Comparison of ENCODE assay signal across 20 mouse cellular contexts in genomic region chr3:153485176-153485575, GRCm38 (mm10).
DNase-seq lines count a peak whose midpoint lies in the region; ATAC-seq and TF ChIP-seq lines count a peak whose summit lies in the region.
"Had no signal": no experiment of that assay in that cellular context is flagged by ENCODE, and none has a peak within 500 bp of the region (broad histone marks: within the 10 kb centered on the region; RNA-seq: fewer than 3 reads in every experiment).

No protein-coding gene starts in this region.

- no peak overlapping the region for H3K4me2 ChIP-seq in forebrain, postnatal 0 days (ENCODE audit: low read depth)
- H3K4me2 ChIP-seq in forebrain, embryonic 14.5 days (ENCODE audit: low read length): no peak overlapping the region
- H3K4me2 ChIP-seq in midbrain, embryonic 11.5 days: no peak overlapping the region
- H3K4me2 ChIP-seq in midbrain, embryonic 16.5 days (ENCODE audit: low read length): no peak overlapping the region
- H3K4me2 ChIP-seq: embryonic facial prominence, embryonic 12.5 days; embryonic facial prominence, embryonic 15.5 days; heart, embryonic 11.5 days; hindbrain, embryonic 12.5 days had no signal

- peaks cover 20% of the 10 kb centered on the region; the same call in 1 of the 2 replicates for H3K4me1 ChIP-seq in forebrain, postnatal 0 days (ENCODE audit: insufficient read depth)
- peaks cover 3% of the 10 kb centered on the region; the same call in 1 of the 2 replicates for H3K4me1 ChIP-seq in forebrain, embryonic 14.5 days (ENCODE audit: control insufficient read depth, insufficient read depth, low read length)
- H3K4me1 ChIP-seq in heart, embryonic 10.5 days: peaks cover 10% of the 10 kb centered on the region
- no peaks in the 10 kb centered on the region for H3K4me1 ChIP-seq in midbrain, embryonic 11.5 days (ENCODE audit: control insufficient read depth, insufficient read depth, low read length)
- 0 out of 2 replicates have a peak, but pooled peaks cover 3% of the 10 kb centered on the region for H3K4me1 ChIP-seq in midbrain, embryonic 16.5 days (ENCODE audit: control insufficient read depth, insufficient read depth, low read length)
- H3K4me1 ChIP-seq: embryonic facial prominence, embryonic 15.5 days had no signal

- DNase-seq in forebrain, postnatal 0 days: no peak
- DNase-seq in forebrain, embryonic 14.5 days (ENCODE audit: low spot score): no peak
- DNase-seq in heart, embryonic 10.5 days (ENCODE audit: low spot score): peak; percentile 54
- no peak for DNase-seq in heart, postnatal 10 days
- no peak for DNase-seq in layer of hippocampus, adult 2 months (ENCODE audit: low spot score in 2 of 2)
- DNase-seq in layer of hippocampus, adult 9-11 months: no peak
- DNase-seq in midbrain, embryonic 11.5 days (ENCODE audit: low spot score, missing footprints): peak; percentile 57
- DNase-seq: B cell, adult 2 months; gastrocnemius, adult 2 months; gastrocnemius, postnatal 25 days had no signal

- H3K27me3 ChIP-seq in forebrain, postnatal 0 days (ENCODE audit: insufficient read depth, low read length): no peaks in the 10 kb centered on the region
- no peaks in the 10 kb centered on the region for H3K27me3 ChIP-seq in forebrain, embryonic 14.5 days (replicated peaks; ENCODE audit: control insufficient read depth, insufficient read depth, low read length)
- H3K27me3 ChIP-seq in heart, embryonic 10.5 days (ENCODE audit: insufficient read depth, poor library complexity, severe bottlenecking): no peaks in the 10 kb centered on the region
- H3K27me3 ChIP-seq in midbrain, embryonic 11.5 days (ENCODE audit: control insufficient read depth, insufficient read depth, low read length): no peaks in the 10 kb centered on the region
- H3K27me3 ChIP-seq in midbrain, embryonic 16.5 days (ENCODE audit: control insufficient read depth, insufficient read depth, low read depth, low read length): no peaks in the 10 kb centered on the region
- H3K27me3 ChIP-seq: CH12.LX; embryonic facial prominence, embryonic 12.5 days; embryonic facial prominence, embryonic 15.5 days; hindbrain, embryonic 12.5 days; Patski had no signal

- 81% methylated on average over 5 of the region's 5 CpGs for whole genome bisulfite sequencing in forebrain, postnatal 0 days
- WGBS in forebrain, embryonic 14.5 days: 87% methylated on average over 5 of the region's 5 CpGs
- 74% methylated on average over 5 of the region's 5 CpGs for whole genome bisulfite sequencing in heart, embryonic 10.5 days
- 88% methylated on average over 5 of the region's 5 CpGs for WGBS in midbrain, embryonic 11.5 days
- 82% methylated on average over 5 of the region's 5 CpGs for WGBS in midbrain, embryonic 16.5 days

- H3K9ac ChIP-seq in forebrain, postnatal 0 days: no peak overlapping the region
- H3K9ac ChIP-seq in forebrain, embryonic 14.5 days (ENCODE audit: low read length): no peak overlapping the region
- no peak overlapping the region for H3K9ac ChIP-seq in midbrain, embryonic 11.5 days (ENCODE audit: low read length)
- H3K9ac ChIP-seq in midbrain, embryonic 16.5 days (ENCODE audit: low read depth, low read length): no peak overlapping the region
- H3K9ac ChIP-seq: embryonic facial prominence, embryonic 12.5 days; embryonic facial prominence, embryonic 15.5 days; hindbrain, embryonic 12.5 days had no signal

- no peaks in the 10 kb centered on the region for H3K36me3 ChIP-seq in forebrain, postnatal 0 days (ENCODE audit: insufficient read depth)
- H3K36me3 ChIP-seq in forebrain, embryonic 14.5 days (ENCODE audit: control insufficient read depth, insufficient read depth, low read length): no peaks in the 10 kb centered on the region
- no peaks in the 10 kb centered on the region; the same call in 1 of the 2 replicates for H3K36me3 ChIP-seq in heart, embryonic 10.5 days
- no peaks in the 10 kb centered on the region for H3K36me3 ChIP-seq in midbrain, embryonic 11.5 days (ENCODE audit: control insufficient read depth, insufficient read depth, low read length)
- no peaks in the 10 kb centered on the region for H3K36me3 ChIP-seq in midbrain, embryonic 16.5 days (ENCODE audit: control insufficient read depth, insufficient read depth, low read length)
- H3K36me3 ChIP-seq: embryonic facial prominence, embryonic 12.5 days; embryonic facial prominence, embryonic 15.5 days; hindbrain, embryonic 12.5 days had no signal

- H3K4me3 ChIP-seq in forebrain, postnatal 0 days (ENCODE audit: low read depth, low read length): no peak overlapping the region
- H3K4me3 ChIP-seq in forebrain, embryonic 14.5 days (ENCODE audit: low read depth, low read length): no peak overlapping the region
- H3K4me3 ChIP-seq in heart, embryonic 10.5 days: no peak overlapping the region
- H3K4me3 ChIP-seq in layer of hippocampus, adult 2 months: no peak overlapping the region
- no peak overlapping the region for H3K4me3 ChIP-seq in midbrain, embryonic 11.5 days (ENCODE audit: low read depth, low read length)
- no peak overlapping the region for H3K4me3 ChIP-seq in midbrain, embryonic 16.5 days (ENCODE audit: low read depth, low read length)
- H3K4me3 ChIP-seq: embryonic facial prominence, embryonic 12.5 days; embryonic facial prominence, embryonic 15.5 days; gastrocnemius, adult 2 months; heart, adult 2 months; hindbrain, embryonic 12.5 days had no signal

- H3K27ac ChIP-seq in forebrain, postnatal 0 days (ENCODE audit: low read depth, low read length): 0 out of 2 replicates have a peak overlapping the region, but pooled peaks have one; percentile 35
- H3K27ac ChIP-seq in forebrain, embryonic 14.5 days (ENCODE audit: low read depth, low read length): no peak overlapping the region
- H3K27ac ChIP-seq in heart, embryonic 10.5 days: no peak overlapping the region
- peak overlapping the region; percentile 72 for H3K27ac ChIP-seq in layer of hippocampus, adult 2 months
- no peak overlapping the region for H3K27ac ChIP-seq in midbrain, embryonic 11.5 days (ENCODE audit: low read depth, low read length)
- H3K27ac ChIP-seq in midbrain, embryonic 16.5 days (ENCODE audit: low read length): no peak overlapping the region
- H3K27ac ChIP-seq: embryonic facial prominence, embryonic 12.5 days; embryonic facial prominence, embryonic 15.5 days; gastrocnemius, adult 2 months; heart, adult 2 months; hindbrain, embryonic 12.5 days had no signal

- no peaks in the 10 kb centered on the region for H3K9me3 ChIP-seq in forebrain, postnatal 0 days (ENCODE audit: low read length)
- no peaks in the 10 kb centered on the region for H3K9me3 ChIP-seq in forebrain, embryonic 14.5 days (replicated peaks; ENCODE audit: control insufficient read depth, low read length)
- H3K9me3 ChIP-seq in heart, embryonic 10.5 days: no peaks in the 10 kb centered on the region
- H3K9me3 ChIP-seq in midbrain, embryonic 11.5 days (ENCODE audit: control insufficient read depth, low read length): no peaks in the 10 kb centered on the region
- H3K9me3 ChIP-seq in midbrain, embryonic 16.5 days (replicated peaks; ENCODE audit: control insufficient read depth, low read length, poor library complexity, severe bottlenecking): no peaks in the 10 kb centered on the region
- H3K9me3 ChIP-seq: embryonic facial prominence, embryonic 12.5 days; embryonic facial prominence, embryonic 15.5 days; G1E; hindbrain, embryonic 12.5 days had no signal

- no peak for TF ChIP-seq CTCF in forebrain, postnatal 0 days (IDR thresholded peaks at IDR 0.05; ENCODE audit: low read depth)
- no peak for TF ChIP-seq CTCF in layer of hippocampus, adult 2 months (conservative IDR thresholded peaks at IDR 0.05)

- intact Hi-C loops in heart, postnatal 10 days (cut with DNase I): no loop called here

- ATAC-seq in forebrain, postnatal 0 days: no peak
- ATAC-seq in forebrain, embryonic 14.5 days: no peak
- no peak for ATAC-seq in midbrain, embryonic 11.5 days (ENCODE audit: low FRiP score)
- ATAC-seq in midbrain, embryonic 16.5 days: no peak
- ATAC-seq: intestine, postnatal 0 days had no signal

Comparison
In these comparisons a context has a peak if more than half of its experiments do, and no peak if none do; other contexts are left out.
1. DNase-seq: peak in heart, embryonic 10.5 days (single experiment) and midbrain, embryonic 11.5 days (single experiment); none in forebrain, postnatal 0 days (single experiment), forebrain, embryonic 14.5 days (single experiment), heart, postnatal 10 days (0 of 2), layer of hippocampus, adult 2 months (0 of 2) and layer of hippocampus, adult 9-11 months (single experiment).
2. H3K27ac ChIP-seq: peak in forebrain, postnatal 0 days (single experiment) and layer of hippocampus, adult 2 months (single experiment); none in forebrain, embryonic 14.5 days (single experiment), heart, embryonic 10.5 days (single experiment), midbrain, embryonic 11.5 days (single experiment) and midbrain, embryonic 16.5 days (single experiment).